ENCODE assay signal across 28 mouse cellular contexts in the genomic region with DNA sequence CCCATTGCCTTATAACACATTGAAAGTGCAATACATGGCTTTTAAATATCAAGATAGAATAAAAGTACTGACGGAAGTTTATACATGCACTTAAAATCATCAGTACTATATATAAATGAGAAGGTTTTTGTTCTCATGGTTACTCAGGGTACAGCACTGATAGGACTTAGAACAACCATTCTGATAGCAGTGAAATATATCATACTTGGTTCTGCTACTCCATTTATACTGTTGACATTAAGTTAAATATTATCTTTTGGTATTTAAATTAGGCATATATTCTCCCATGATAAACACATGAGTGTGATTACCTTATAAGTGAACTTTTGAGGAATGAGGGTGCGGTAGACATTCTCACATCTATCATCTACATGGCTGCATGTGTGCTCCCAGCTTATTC.
"Had no signal": no experiment of that assay in that cellular context is flagged by ENCODE, and none has a peak within 500 bp of the region (broad histone marks: within the 10 kb centered on the region; RNA-seq: fewer than 3 reads in every experiment).

No protein-coding gene starts in this region.

- H3K9ac ChIP-seq: embryonic facial prominence, embryonic 12.5 days; embryonic facial prominence, embryonic 13.5 days; embryonic facial prominence, embryonic 15.5 days; forebrain, embryonic 12.5 days; forebrain, embryonic 13.5 days; forebrain, embryonic 15.5 days; forebrain, postnatal 0 days had no signal

- H3K27me3 ChIP-seq: embryonic facial prominence, embryonic 12.5 days; embryonic facial prominence, embryonic 13.5 days; embryonic facial prominence, embryonic 15.5 days; forebrain, embryonic 12.5 days; forebrain, embryonic 13.5 days; forebrain, embryonic 15.5 days had no signal

- DNase-seq: cerebellum, adult 2 months; cerebellum, adult 8-10 months; cerebellum, adult 9-10 months; cerebellum, adult 9-11 months; cerebellum, postnatal 10 days; cerebellum, postnatal 14 days; cerebellum, postnatal 25 days; cerebellum, postnatal 36 days; embryo, embryonic 11 days; forebrain, postnatal 0 days; gastrocnemius, adult 2 months; gastrocnemius, postnatal 10 days; gastrocnemius, postnatal 14 days; gastrocnemius, postnatal 25 days; gastrocnemius, postnatal 36 days; heart, adult 11 months; heart, adult 18-20 months had no signal

- ATAC-seq: forebrain, embryonic 13.5 days; forebrain, embryonic 14.5 days; forebrain, embryonic 15.5 days; forebrain, embryonic 16.5 days; forebrain, postnatal 0 days had no signal

- H3K4me2 ChIP-seq: embryonic facial prominence, embryonic 12.5 days; embryonic facial prominence, embryonic 13.5 days; embryonic facial prominence, embryonic 15.5 days; forebrain, embryonic 12.5 days; forebrain, embryonic 13.5 days; forebrain, embryonic 15.5 days had no signal

- H3K36me3 ChIP-seq: embryonic facial prominence, embryonic 10.5 days; embryonic facial prominence, embryonic 12.5 days; embryonic facial prominence, embryonic 13.5 days; embryonic facial prominence, embryonic 15.5 days; forebrain, embryonic 10.5 days; forebrain, embryonic 12.5 days; forebrain, embryonic 15.5 days had no signal

- H3K4me3 ChIP-seq: embryonic facial prominence, embryonic 10.5 days; embryonic facial prominence, embryonic 12.5 days; embryonic facial prominence, embryonic 13.5 days; embryonic facial prominence, embryonic 15.5 days; erythroblast, embryonic 14.5 days; forebrain, embryonic 10.5 days; forebrain, embryonic 12.5 days; forebrain, embryonic 13.5 days; forebrain, embryonic 15.5 days; gastrocnemius, adult 2 months had no signal

- H3K9me3 ChIP-seq: embryonic facial prominence, embryonic 10.5 days; embryonic facial prominence, embryonic 12.5 days; embryonic facial prominence, embryonic 13.5 days; embryonic facial prominence, embryonic 15.5 days; forebrain, embryonic 10.5 days; forebrain, embryonic 12.5 days; forebrain, embryonic 13.5 days; forebrain, embryonic 15.5 days had no signal

- H3K27ac ChIP-seq: embryonic facial prominence, embryonic 10.5 days; embryonic facial prominence, embryonic 12.5 days; embryonic facial prominence, embryonic 13.5 days; embryonic facial prominence, embryonic 15.5 days; forebrain, embryonic 10.5 days; forebrain, embryonic 12.5 days; forebrain, embryonic 13.5 days; forebrain, embryonic 15.5 days; gastrocnemius, adult 2 months had no signal

- H3K4me1 ChIP-seq: embryonic facial prominence, embryonic 15.5 days; forebrain, embryonic 13.5 days had no signal
